Mouse (Mus musculus) liver, embryonic 14.5 days (tissue): ENCODE data around the gene Bicral. TPM values are rescaled to one million over a fixed set of nuclear protein-coding genes. Genes with fewer than 3 reads are reported as not detected.

Source experiments
- ATAC-seq: fragments of 200-750 bp; cut with Nextera tagmentation; 2 replicates; pipeline ENCODE4 v1.8.0; 2017; ENCODE audit warnings: moderate number of reproducible peaks, mild to moderate bottlenecking, moderate library complexity; ENCODE audit not compliant: insufficient read depth
- DNase-seq, 3 experiments: peaks; one replicate each; pipeline ENCODE4 v3.0.0-alpha.2; 2012 to 2013; ENCODE audit warnings: low read depth in 3 of 3, low spot score in 3 of 3
- H3K27ac ChIP-seq: fragments of 300-500 bp; sonication (generic); 2 replicates; pipeline ENCODE4 v1.5.1; 2014; ENCODE audit warnings: moderate library complexity, mild to moderate bottlenecking, control low read depth, inconsistent platforms
- H3K27me3 ChIP-seq: fragments of 300-500 bp; sonication (generic); 2 replicates; pipeline ENCODE4 v1.6.1; 2014; ENCODE audit warnings: mild to moderate bottlenecking, low read length, moderate library complexity; ENCODE audit not compliant: control insufficient read depth, insufficient read depth
- H3K36me3 ChIP-seq: fragments of 300-500 bp; sonication (generic); replicated peaks from 2 replicates; pipeline ENCODE4 v1.6.1; 2014; ENCODE audit warnings: low read depth; ENCODE audit not compliant: control insufficient read depth, insufficient read depth
- H3K4me1 ChIP-seq, 2 experiments: fragments of 200-500 bp in 1 of 2; fragments of 300-500 bp in 1 of 2; sonication (generic) in 1 of 2; replicated peaks; 2 replicates each; pipeline ENCODE4 v1.6.1; 2012 to 2014; ENCODE audit warnings: antibody characterized with exemption in 1 of 2, inconsistent platforms in 1 of 2, low read length in 1 of 2; ENCODE audit not compliant: control insufficient read depth in 2 of 2, insufficient read depth in 2 of 2
- H3K4me2 ChIP-seq: fragments of 300-500 bp; sonication (generic); 2 replicates; pipeline ENCODE4 v1.6.1; 2014; ENCODE audit warnings: low read depth, mild to moderate bottlenecking, control low read depth, moderate library complexity
- H3K4me3 ChIP-seq, 2 experiments: fragments of 200-500 bp in 1 of 2; fragments of 300-500 bp in 1 of 2; sonication (generic) in 1 of 2; 2 replicates each; pipeline ENCODE4 v1.5.1; 2012 to 2014; ENCODE audit warnings: low read depth in 2 of 2, low read length in 2 of 2, mild to moderate bottlenecking in 2 of 2, control low read depth in 1 of 2, inconsistent platforms in 1 of 2, moderate library complexity in 1 of 2; ENCODE audit not compliant: insufficient read depth in 1 of 2
- H3K9ac ChIP-seq: fragments of 300-500 bp; sonication (generic); replicated peaks from 2 replicates; pipeline ENCODE4 v1.6.1; 2014; ENCODE audit warnings: mild to moderate bottlenecking, control low read depth, moderate library complexity
- H3K9me3 ChIP-seq: fragments of 300-500 bp; sonication (generic); 2 replicates; pipeline ENCODE4 v1.6.1; 2016; ENCODE audit warnings: low read length, mixed read lengths; ENCODE audit not compliant: control insufficient read depth
- CTCF ChIP-seq: IDR thresholded peaks from 2 replicates; pipeline ENCODE4 v1.5.1; 2016; ENCODE audit warnings: antibody characterized with exemption, low read depth, control low read depth
- EP300 ChIP-seq: IDR thresholded peaks from 2 replicates; pipeline ENCODE4 v1.6.1; 2016; ENCODE audit warnings: antibody characterized with exemption, low read depth
- WGBS: fragments of 180-500 bp; shearing (Covaris S2); extraction: QIAGEN DNeasy Blood & Tissue Kit; methylation state at CpG from one replicate; pipeline ENCODE4 v1.1.7; 2014; ENCODE audit not compliant: insufficient replicate concordance; 5-methylcytosine and 5-hydroxymethylcytosine counted together
- polyA plus RNA-seq, 2 experiments: library from polyadenylated mRNA; depleted of rRNA in 1 of 2; stranded (reverse) in 1 of 2; unstranded in 1 of 2; fragments of >200 nt; fragmentation: Nextera tagmentation in 1 of 2; extraction: Ambion mirVana in 1 of 2; gene quantifications; 2 replicates each; pipeline versions ENCODE4 v1.2.1 to v1.2.3; 2012 to 2014

Bicral gene
- polyA plus RNA-seq, 2 experiments = 3.0 to 3.4 TPM

DNA sequence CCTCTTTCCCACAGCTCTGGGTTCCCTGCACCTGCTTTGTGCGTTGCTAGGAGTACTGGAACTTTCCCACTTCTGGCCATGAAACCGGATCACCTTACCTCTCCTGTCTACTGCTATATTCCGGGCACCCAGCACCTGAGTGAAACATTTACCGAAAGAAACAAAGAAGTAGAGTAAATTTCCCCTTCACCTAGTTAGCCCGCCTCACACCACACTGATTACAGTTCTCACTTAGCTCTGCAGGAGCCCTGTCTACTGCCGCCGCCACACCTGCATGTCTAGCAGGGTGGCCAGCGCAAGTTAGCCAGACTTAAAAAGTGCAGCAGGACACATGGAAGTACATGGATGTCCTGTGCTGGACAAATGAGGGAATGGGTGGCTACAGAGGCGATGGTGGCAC is 24.8 kb upstream of the Bicral start:
- TF ChIP-seq CTCF = no peak
- Histone ChIP-seq H3K9me3 (no peaks in the 10 kb centered on the region), H3K27ac (no peak overlapping the region), H3K9ac (no peak overlapping the region), H3K4me3 (no peak overlapping the region), H3K27me3 (no peaks in the 10 kb centered on the region), H3K36me3 (no peaks in the 10 kb centered on the region), H3K4me1 (peaks cover 18 to 38% of the 10 kb centered on the region in 2 experiments), H3K4me2 (no peak overlapping the region)
- ATAC-seq (no peak), DNase-seq (no peak)
- WGBS = 80% methylated on average over 9 of the region's 9 CpGs

- ATAC-seq (no peak), DNase-seq (no peak)
- no peak overlapping the region for H3K27ac ChIP-seq
- 80% methylated on average over 6 of the region's 6 CpGs for WGBS
- H3K4me2 ChIP-seq = no peak overlapping the region
- no peaks in the 10 kb centered on the region for H3K36me3 ChIP-seq
- no peak overlapping the region for H3K4me3 ChIP-seq
- H3K4me1 ChIP-seq = peaks cover 18 to 38% of the 10 kb centered on the region in 2 experiments
- no peak for TF ChIP-seq EP300
- TF ChIP-seq CTCF = no peak
- H3K27me3 ChIP-seq = no peaks in the 10 kb centered on the region
- no peaks in the 10 kb centered on the region for H3K9me3 ChIP-seq
- no peak overlapping the region for H3K9ac ChIP-seq
Measured at GRCm38 (mm10) chr17:46881728-46882127, 23.4 kb upstream of the Bicral start.

DNA sequence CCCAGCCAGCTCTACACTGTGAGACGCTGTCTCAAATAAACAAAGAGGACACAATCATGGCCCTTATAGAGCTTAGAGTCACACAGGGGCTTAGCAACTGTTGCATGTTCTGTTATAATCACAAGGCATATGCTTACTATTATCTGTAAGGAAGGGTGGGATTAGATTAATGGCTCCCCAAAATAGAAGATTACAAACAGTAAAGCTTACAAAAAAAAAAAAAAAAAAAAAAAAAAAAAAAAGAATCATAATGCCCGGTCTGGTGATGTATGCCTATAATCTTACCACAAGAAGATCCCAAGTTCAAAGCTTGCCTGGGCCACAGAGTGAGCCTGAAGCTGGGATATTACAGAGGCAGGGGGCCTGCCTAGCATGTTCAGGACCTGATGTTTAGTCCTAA is 22.0 kb upstream of the Bicral start:
- no peaks in the 10 kb centered on the region for H3K36me3 ChIP-seq
- no peak overlapping the region for H3K27ac ChIP-seq
- no peak overlapping the region for H3K4me2 ChIP-seq
- TF ChIP-seq EP300 (no peak), CTCF (no peak)
- H3K9me3 ChIP-seq = no peaks in the 10 kb centered on the region
- DNase-seq (no peak), ATAC-seq (no peak)
- H3K4me1 ChIP-seq = peaks cover 7 to 25% of the 10 kb centered on the region in 2 experiments
- H3K4me3 ChIP-seq = no peak overlapping the region
- H3K9ac ChIP-seq = no peak overlapping the region
- 46% methylated on average over 2 of the region's 2 CpGs for WGBS
- no peaks in the 10 kb centered on the region for H3K27me3 ChIP-seq

GRCm38 (mm10) chr17:46879841-46880311 is 21.6 kb upstream of the Bicral start:
- DNase-seq (no peak), ATAC-seq (no peak)
- no peak overlapping the region for H3K9ac ChIP-seq
- H3K36me3 ChIP-seq = no peaks in the 10 kb centered on the region
- TF ChIP-seq EP300 (no peak), CTCF (no peak)
- H3K27me3 ChIP-seq = no peaks in the 10 kb centered on the region
- no peaks in the 10 kb centered on the region for H3K9me3 ChIP-seq
- no peak overlapping the region for H3K4me3 ChIP-seq
- 48% methylated on average over 14 of the region's 14 CpGs for WGBS
- H3K4me2 ChIP-seq = no peak overlapping the region
- H3K4me1 ChIP-seq = peaks cover 5 to 20% of the 10 kb centered on the region in 2 experiments; a peak in 3 of 4 replicates
- H3K27ac ChIP-seq = no peak overlapping the region

GRCm38 (mm10) chr17:46877061-46877460 is 18.8 kb upstream of the Bicral start:
- Histone ChIP-seq H3K27me3 (no peaks in the 10 kb centered on the region), H3K9me3 (no peaks in the 10 kb centered on the region), H3K4me2 (no peak overlapping the region), H3K27ac (no peak overlapping the region), H3K9ac (no peak overlapping the region), H3K4me3 (no peak overlapping the region), H3K36me3 (no peaks in the 10 kb centered on the region), H3K4me1 (peaks cover 5 to 17% of the 10 kb centered on the region in 2 experiments; a peak in 3 of 4 replicates)
- ATAC-seq (no peak), DNase-seq (no peak)
- 75% methylated on average over 5 of the region's 5 CpGs for WGBS
- TF ChIP-seq CTCF (no peak), EP300 (no peak)
